Mouse (Mus musculus) CH12.LX (cell line): ENCODE data around the gene Asb8. TPM values are rescaled to one million over a fixed set of nuclear protein-coding genes. Genes with fewer than 3 reads are reported as not detected.

ENCODE experiments used
- DNase-seq: peaks from one replicate; pipeline ENCODE4 v3.0.0-alpha.2; 2013; ENCODE audit errors: extremely low read depth
- H3K27ac ChIP-seq: 2 replicates; pipeline ENCODE4 v1.5.1; 2012; ENCODE audit warnings: low read depth, mild to moderate bottlenecking, control low read depth, moderate library complexity; ENCODE audit not compliant: insufficient read depth
- H3K27me3 ChIP-seq: replicated peaks from 2 replicates; pipeline ENCODE3; 2012; ENCODE audit warnings: inconsistent platforms
- H3K36me3 ChIP-seq, 2 experiments: replicated peaks in 1 of 2; 2 replicates each; pipeline versions ENCODE3 to v1.6.1; 2012; ENCODE audit warnings: inconsistent platforms in 1 of 2, low read length in 1 of 2, mild to moderate bottlenecking in 1 of 2, mixed read lengths in 1 of 2, moderate library complexity in 1 of 2; ENCODE audit not compliant: control insufficient read depth in 1 of 2, insufficient read depth in 1 of 2
- H3K4me1 ChIP-seq, 2 experiments: 2 replicates each; pipeline ENCODE4 v1.6.1; 2012; ENCODE audit warnings: inconsistent platforms in 1 of 2, moderate library complexity in 1 of 2; ENCODE audit not compliant: insufficient read depth in 2 of 2, control insufficient read depth in 1 of 2
- H3K4me2 ChIP-seq: 2 replicates; pipeline ENCODE4 v1.6.1; 2012; ENCODE audit warnings: low read depth, mild to moderate bottlenecking, control low read depth; ENCODE audit not compliant: poor library complexity, insufficient read depth, severe bottlenecking
- H3K4me3 ChIP-seq, 3 experiments: fragments of 150-350 bp in 1 of 3; sonication (generic) in 1 of 3; replicated peaks in 1 of 3; 2 replicates each; pipeline versions ENCODE3 to v1.5.1; 2011 to 2012; ENCODE audit warnings: low read depth in 2 of 3, low read length in 2 of 3, mild to moderate bottlenecking in 2 of 3, moderate library complexity in 2 of 3, control low read depth in 1 of 3, improper control_type of control experiment in 1 of 3, inconsistent platforms in 1 of 3, mixed read lengths in 1 of 3; ENCODE audit not compliant: poor library complexity in 1 of 3
- H3K79me2 ChIP-seq: replicated peaks from 2 replicates; pipeline ENCODE4 v1.6.1; 2012; ENCODE audit warnings: mild to moderate bottlenecking, moderate library complexity; ENCODE audit not compliant: control insufficient read depth, poor library complexity, insufficient read depth, severe bottlenecking; ENCODE audit errors: extremely low read depth
- H3K9ac ChIP-seq: 2 replicates; pipeline ENCODE4 v1.6.1; 2012; ENCODE audit warnings: low read depth, mild to moderate bottlenecking, control low read depth, moderate library complexity; ENCODE audit not compliant: insufficient read depth
- H3K9me3 ChIP-seq: replicated peaks from 2 replicates; pipeline ENCODE3; 2012; ENCODE audit warnings: low read length, inconsistent platforms, mixed read lengths
- BHLHE40 ChIP-seq: IDR thresholded peaks from 2 replicates; pipeline ENCODE4 v1.6.1; 2011; ENCODE audit warnings: mild to moderate bottlenecking, low read depth, low read length, improper control_type of control experiment
- CHD1 ChIP-seq: IDR thresholded peaks from 2 replicates; pipeline ENCODE4 v1.6.1; 2012; ENCODE audit warnings: low read depth, low read length, improper control_type of control experiment, inconsistent platforms
- E2F4 ChIP-seq: IDR thresholded peaks from 2 replicates; pipeline ENCODE4 v1.6.1; 2011; ENCODE audit warnings: low read depth, low read length, improper control_type of control experiment; ENCODE audit not compliant: insufficient replicate concordance
- ELF1 ChIP-seq: IDR thresholded peaks from 2 replicates; pipeline ENCODE4 v1.6.1; 2014; ENCODE audit warnings: low read depth, mild to moderate bottlenecking, inconsistent platforms, low read length, improper control_type of control experiment
- ETS1 ChIP-seq: conservative IDR thresholded peaks from 2 replicates; pipeline ENCODE4 v1.6.1; 2012; ENCODE audit warnings: low read depth, mild to moderate bottlenecking, inconsistent platforms, low read length, improper control_type of control experiment, moderate library complexity
- HCFC1 ChIP-seq: IDR thresholded peaks from 2 replicates; pipeline ENCODE4 v1.6.1; 2012; ENCODE audit warnings: low read depth, mild to moderate bottlenecking, inconsistent platforms, low read length, improper control_type of control experiment
- IRF4 ChIP-seq: IDR thresholded peaks from 2 replicates; pipeline ENCODE4 v1.6.1; 2014; ENCODE audit warnings: low read depth, mild to moderate bottlenecking, inconsistent platforms, low read length, improper control_type of control experiment
- JUND ChIP-seq: conservative IDR thresholded peaks from 2 replicates; pipeline ENCODE4 v1.6.1; 2011; ENCODE audit warnings: low read depth, low read length, improper control_type of control experiment
- KAT2A ChIP-seq: IDR thresholded peaks from 2 replicates; pipeline ENCODE4 v1.6.1; 2012; ENCODE audit warnings: low read length, improper control_type of control experiment, inconsistent platforms; ENCODE audit not compliant: insufficient replicate concordance
- MAFK ChIP-seq: IDR thresholded peaks from 2 replicates; pipeline ENCODE4 v1.6.1; 2011; ENCODE audit warnings: low read length, improper control_type of control experiment; ENCODE audit not compliant: insufficient replicate concordance
- MAX ChIP-seq: IDR thresholded peaks from 2 replicates; pipeline ENCODE4 v1.6.1; 2011; ENCODE audit warnings: low read length, improper control_type of control experiment
- MAZ ChIP-seq: IDR thresholded peaks from 2 replicates; pipeline ENCODE4 v1.6.1; 2012; ENCODE audit warnings: low read depth, mild to moderate bottlenecking, inconsistent platforms, low read length, improper control_type of control experiment, moderate library complexity
- MEF2A ChIP-seq: IDR thresholded peaks from 2 replicates; pipeline ENCODE4 v1.6.1; 2014; ENCODE audit warnings: low read depth, mild to moderate bottlenecking, inconsistent platforms, low read length, improper control_type of control experiment, borderline replicate concordance
- MYC ChIP-seq: IDR thresholded peaks from 2 replicates; pipeline ENCODE4 v1.6.1; 2011; ENCODE audit warnings: low read depth, mild to moderate bottlenecking, improper control_type of control experiment, low read length
- NRF1 ChIP-seq: IDR thresholded peaks from 2 replicates; pipeline ENCODE4 v1.6.1; 2014; ENCODE audit warnings: low read depth, mild to moderate bottlenecking, inconsistent platforms, low read length, improper control_type of control experiment, moderate library complexity
- SMC3 ChIP-seq: IDR thresholded peaks from 2 replicates; pipeline ENCODE4 v1.6.1; 2011; ENCODE audit warnings: low read depth, low read length, improper control_type of control experiment
- TCF12 ChIP-seq: IDR thresholded peaks from 2 replicates; pipeline ENCODE4 v1.6.1; 2014; ENCODE audit warnings: low read depth, mild to moderate bottlenecking, inconsistent platforms, low read length, improper control_type of control experiment
- UBTF ChIP-seq: IDR thresholded peaks from 2 replicates; pipeline ENCODE4 v1.6.1; 2012; ENCODE audit warnings: low read depth, mild to moderate bottlenecking, inconsistent platforms, low read length, improper control_type of control experiment, moderate library complexity
- USF2 ChIP-seq: conservative IDR thresholded peaks from 2 replicates; pipeline ENCODE4 v1.6.1; 2011; ENCODE audit warnings: low read depth, low read length, improper control_type of control experiment
- ZC3H11A ChIP-seq: IDR thresholded peaks from 2 replicates; pipeline ENCODE4 v1.6.1; 2012; ENCODE audit warnings: low read depth, mild to moderate bottlenecking, inconsistent platforms, low read length, improper control_type of control experiment
- ZNF384 ChIP-seq: IDR thresholded peaks from 2 replicates; pipeline ENCODE4 v1.6.1; 2012; ENCODE audit warnings: low read depth, low read length, improper control_type of control experiment, inconsistent platforms
- dilution Hi-C: fragments of 300-500 bp; cut with MboI; formaldehyde crosslinking; loops from 2 replicates; pipeline ENCODE4 v1.14.3; 2020; ENCODE audit warnings: low sequenced_read_pairs; ENCODE audit not compliant: extremely low pct_unique_long_range_greater_than_20kb, extremely low pct_ligation_motif_present
- in situ Hi-C: fragments of 300-500 bp; cut with MboI; formaldehyde crosslinking; loops from 3 replicates; pipeline ENCODE4 v1.14.3; 2019; ENCODE audit warnings: low sequenced_read_pairs, low pct_ligation_motif_present, low pct_unique_long_range_greater_than_20kb, mixed read lengths
- polyA plus RNA-seq: library from polyadenylated mRNA; unstranded; fragments of >175 nt; gene quantifications from 2 replicates; pipeline ENCODE4 v1.2.1, GENCODE M21; 2012; ENCODE audit warnings: low read depth; ENCODE audit not compliant: insufficient read length
- total RNA-seq, 2 experiments: library from RNA; depleted of rRNA; stranded (reverse); fragments of 300-350 nt in 1 of 2; fragments of >200 nt in 1 of 2; gene quantifications; 2 replicates each; pipeline ENCODE4 v1.2.3; 2012 to 2014

The Asb8 gene
- total and polyA plus RNA-seq, 3 experiments: 20.5 to 32.5 (median 27.7) TPM

- Histone ChIP-seq H3K27ac (peak overlapping the region; percentile 59; the same call in 1 of the 2 replicates), H3K4me3 (no peak overlapping the region)
- TF ChIP-seq MAX (no peak), UBTF (no peak), ETS1 (no peak; the same call in 1 of the 2 replicates), IRF4 (peak; percentile 50; the same call in 1 of the 2 replicates), BHLHE40 (0 out of 2 replicates have a peak, but pooled peaks have one; percentile 41), NRF1 (peak; percentile 40; the same call in 1 of the 2 replicates), USF2 (no peak), ZNF384 (peak; percentile 90), MEF2A (peak; percentile 80; the same call in 1 of the 2 replicates), MAZ (peak; percentile 57; the same call in 1 of the 2 replicates), ZC3H11A (no peak), E2F4 (no peak), MAFK (no peak), ELF1 (0 out of 2 replicates have a peak, but pooled peaks have one; percentile 27), MYC (no peak), JUND (no peak), TCF12 (peak; percentile 52; the same call in 1 of the 2 replicates), KAT2A (no peak), CHD1 (peak; percentile 99), HCFC1 (peak; percentile 59; the same call in 1 of the 2 replicates), SMC3 (no peak)
- TF ChIP-seq, all 38 proteins: peak for 10
- DNase-seq: peak; percentile 51
- Histone ChIP-seq H3K27me3 (peaks cover 5% of the 10 kb centered on the region), H3K4me1 (peaks cover 8 to 33% of the 10 kb centered on the region in 2 experiments; a peak in 3 of 4 replicates), H3K9ac (no peak overlapping the region), H3K36me3 (no peaks in the 10 kb centered on the region), H3K79me2 (no peaks in the 10 kb centered on the region), H3K4me2 (no peak overlapping the region), H3K9me3 (no peaks in the 10 kb centered on the region)
- in situ Hi-C loops: loop anchor here (10.0 to 25.0 kb wide), 2 partner anchors 191 to 294 kb away; partner anchors contain the start of gene Tmem106c
- dilution Hi-C loops: no loop called here
Measured at GRCm38 (mm10) chr15:98155944-98156343, 9.5 kb downstream of the Asb8 start.
